Mouse (Mus musculus): Measurements from ENCODE around the gene Calml4.
A peak's percentile ranks its signal among the peaks of the same experiment; 100 is the strongest.

DNA sequence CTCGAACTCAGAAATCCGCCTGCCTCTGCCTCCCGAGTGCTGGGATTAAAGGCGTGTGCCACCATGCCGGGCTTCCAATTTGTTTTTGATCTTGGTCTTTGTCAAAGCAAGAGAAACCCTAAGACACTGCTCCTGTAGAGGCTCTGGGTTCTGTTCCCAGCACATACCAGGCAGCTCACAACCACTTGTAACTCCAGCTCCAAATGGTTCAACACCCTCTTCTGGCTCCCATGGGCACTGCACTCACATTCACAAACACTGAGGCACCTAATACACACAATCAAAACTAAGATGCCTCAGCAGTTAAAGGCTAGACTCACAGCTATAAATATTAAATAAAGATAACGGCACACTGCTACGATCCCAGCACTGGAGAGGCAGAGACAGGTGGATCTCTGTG is 36.1 kb upstream of the Calml4 start:
- TF ChIP-seq TCF12 (IDR thresholded peaks at IDR 0.05; ENCODE audit: low read depth, low read length): no peak
- no peak for TF ChIP-seq UBTF (IDR thresholded peaks at IDR 0.05; ENCODE audit: borderline replicate concordance, insufficient read depth, low read depth, low read length)
- TF ChIP-seq CTCF (IDR thresholded peaks at IDR 0.05 in 2 of 3, conservative IDR thresholded peaks at IDR 0.05 in 1 of 3; ENCODE audit: control insufficient read depth in 1 of 3, insufficient read depth in 1 of 3, low read depth in 2 of 3, low read length in 3 of 3, poor library complexity in 1 of 3, severe bottlenecking in 1 of 3): peak in 1 of 3 experiments; percentile 5; a peak in 1 of 6 replicates
- TF ChIP-seq USF1 (IDR thresholded peaks at IDR 0.05; ENCODE audit: low read depth, low read length): no peak
- TF ChIP-seq GATA1 (IDR thresholded peaks at IDR 0.05; ENCODE audit: low read depth, low read length): no peak
- TF ChIP-seq NRF1 (IDR thresholded peaks at IDR 0.05; ENCODE audit: insufficient read depth, low read depth, low read length, poor library complexity, severe bottlenecking): no peak
- TF ChIP-seq POLR2A (IDR thresholded peaks at IDR 0.05; ENCODE audit: control insufficient read depth in 1 of 2, insufficient read depth in 1 of 2, low read depth in 1 of 2, low read length in 2 of 2, poor library complexity in 1 of 2): no peak
- no peak for TF ChIP-seq MAFK (IDR thresholded peaks at IDR 0.05; ENCODE audit: borderline replicate concordance, low read depth, low read length)
- TF ChIP-seq SMC3 (IDR thresholded peaks at IDR 0.05; ENCODE audit: low read depth, low read length): no peak
- TF ChIP-seq CHD1 (IDR thresholded peaks at IDR 0.05; ENCODE audit: low read depth, low read length): no peak
- no peak for TF ChIP-seq NELFE (IDR thresholded peaks at IDR 0.05; ENCODE audit: low read depth, low read length)
- no peak for TF ChIP-seq HCFC1 (IDR thresholded peaks at IDR 0.05; ENCODE audit: low read depth, low read length)

All from MEL (cell line).